12 mouse cellular contexts compared by ENCODE assay signal in genomic region chr17:84865158-84865557, GRCm38 (mm10).
A peak's percentile ranks its signal among the peaks of the same experiment; 100 is the strongest.
DNase-seq lines count a peak whose midpoint lies in the region; ATAC-seq and TF ChIP-seq lines count a peak whose summit lies in the region.
"Had no signal": no experiment of that assay in that cellular context is flagged by ENCODE, and none has a peak within 500 bp of the region (broad histone marks: within the 10 kb centered on the region; RNA-seq: fewer than 3 reads in every experiment).

No protein-coding gene starts in this region.

- peak; percentile 20 to 25 for DNase-seq in layer of hippocampus, adult 2 months (ENCODE audit: low spot score in 2 of 2)
- no peak for DNase-seq in layer of hippocampus, postnatal 10 days (ENCODE audit: low spot score in 2 of 2)
- DNase-seq in cerebellum, adult 11 months: peak; percentile 59
- DNase-seq in layer of hippocampus, adult 9-11 months: peak; percentile 85
- no peak for DNase-seq in thymus, postnatal 0 days (ENCODE audit: low spot score)
- DNase-seq: kidney, adult 2 months had no signal

- TF ChIP-seq CTCF in layer of hippocampus, adult 2 months (conservative IDR thresholded peaks at IDR 0.05): no peak
- TF ChIP-seq CTCF in cortical plate, adult 2 months (IDR thresholded peaks at IDR 0.05; ENCODE audit: extremely low read depth, insufficient read depth, low read length): no peak

- ATAC-seq in erythroblast, adult 5-6 weeks (replicated peaks; ENCODE audit: low FRiP score, poor library complexity, severe bottlenecking): no peak
- ATAC-seq: activated CD4-positive, CD25-positive, alpha-beta regulatory T cell, adult 4 months had no signal

- no peak overlapping the region for H3K4me3 ChIP-seq in layer of hippocampus, adult 2 months
- H3K4me3 ChIP-seq in cortical plate, adult 2 months (ENCODE audit: insufficient read depth, low read length): no peak overlapping the region
- H3K4me3 ChIP-seq: embryonic facial prominence, embryonic 13.5 days; limb, embryonic 13.5 days; neural tube, embryonic 12.5 days had no signal

- H3K4me1 ChIP-seq in cortical plate, adult 2 months (ENCODE audit: control insufficient read depth, insufficient read depth, low read length): no peaks in the 10 kb centered on the region
- H3K4me1 ChIP-seq: neural tube, embryonic 12.5 days had no signal

- TF ChIP-seq POLR2A in cortical plate, adult 2 months (IDR thresholded peaks at IDR 0.05; ENCODE audit: extremely low read depth, insufficient read depth, low read length): no peak

- peak overlapping the region; percentile 68 for H3K27ac ChIP-seq in layer of hippocampus, adult 2 months
- 0 out of 2 replicates have a peak overlapping the region, but pooled peaks have one; percentile 72 for H3K27ac ChIP-seq in cortical plate, adult 2 months (ENCODE audit: insufficient read depth, low read length)
- H3K27ac ChIP-seq: embryonic facial prominence, embryonic 13.5 days; limb, embryonic 13.5 days; neural tube, embryonic 12.5 days had no signal

Comparison
In these comparisons a context has a peak if more than half of its experiments do, and no peak if none do; other contexts are left out.
1. DNase-seq: peak in layer of hippocampus, adult 2 months (2 of 2), cerebellum, adult 11 months (single experiment) and layer of hippocampus, adult 9-11 months (single experiment); none in layer of hippocampus, postnatal 10 days (0 of 2) and thymus, postnatal 0 days (single experiment).